Mouse (Mus musculus) thymus, adult 2 months (tissue): Measurements from ENCODE around the gene Evi2a. TPM values are rescaled to one million over a fixed set of nuclear protein-coding genes. Genes with fewer than 3 reads are reported as not detected.

Source experiments
- DNase-seq: peaks from one replicate; pipeline ENCODE4 v3.0.0; 2021
- H3K27ac ChIP-seq: fragments of 200-500 bp; 2 replicates; pipeline ENCODE4 v1.5.1; 2012; ENCODE audit warnings: low read length, control low read depth; ENCODE audit not compliant: control insufficient read depth, insufficient read depth
- H3K27me3 ChIP-seq: fragments of 200-500 bp; 2 replicates; pipeline ENCODE4 v1.6.1; 2012; ENCODE audit warnings: mild to moderate bottlenecking, low read length, moderate library complexity, mixed read lengths; ENCODE audit not compliant: control insufficient read depth, insufficient read depth
- H3K36me3 ChIP-seq: fragments of 200-500 bp; 2 replicates; pipeline ENCODE4 v1.6.1; 2012; ENCODE audit warnings: mild to moderate bottlenecking, low read length, moderate library complexity; ENCODE audit not compliant: control insufficient read depth, insufficient read depth
- H3K4me1 ChIP-seq: fragments of 200-500 bp; replicated peaks from 2 replicates; pipeline ENCODE4 v1.6.1; 2012; ENCODE audit warnings: low read length; ENCODE audit not compliant: control insufficient read depth, insufficient read depth
- H3K4me3 ChIP-seq: fragments of 200-500 bp; 2 replicates; pipeline ENCODE4 v1.5.1; 2012; ENCODE audit warnings: mild to moderate bottlenecking, low read length, control low read depth, moderate library complexity; ENCODE audit not compliant: control insufficient read depth, insufficient read depth
- CTCF ChIP-seq: fragments of 200-500 bp; IDR thresholded peaks from 2 replicates; pipeline ENCODE4 v1.5.1; 2012; ENCODE audit warnings: mild to moderate bottlenecking, control low read depth, low read length, moderate library complexity, borderline replicate concordance; ENCODE audit not compliant: control insufficient read depth, poor library complexity, insufficient read depth; ENCODE audit errors: extremely low read depth
- POLR2A ChIP-seq: fragments of 200-500 bp; IDR thresholded peaks from 2 replicates; pipeline ENCODE4 v1.6.1; 2012; ENCODE audit warnings: mild to moderate bottlenecking, low read length, control low read depth, moderate library complexity; ENCODE audit not compliant: control insufficient read depth, poor library complexity, insufficient read depth; ENCODE audit errors: extremely low read depth
- WGBS: fragments of 180-500 bp; shearing (Covaris S2); methylation state at CpG from one replicate; pipeline ENCODE4 v1.1.7; 2018; 5-methylcytosine and 5-hydroxymethylcytosine counted together
- polyA plus RNA-seq: library from polyadenylated mRNA; depleted of rRNA; stranded (reverse); fragments of >200 nt; gene quantifications from 2 replicates; pipeline ENCODE4 v1.2.3, GENCODE M21; 2012

Gene Evi2a
- polyA plus RNA-seq, 1 experiment, result 16.9 TPM

GRCm38 (mm10) chr11:79533311-79533710 is 2.9 kb upstream of the Evi2a start:
- no peak for DNase-seq
- no peak for TF ChIP-seq POLR2A
- TF ChIP-seq CTCF, result no peak
- 96% methylated on average over 6 of the region's 6 CpGs for WGBS
- no peak overlapping the region for H3K27ac ChIP-seq
- no peak overlapping the region for H3K4me3 ChIP-seq
- H3K27me3 ChIP-seq, result no peaks in the 10 kb centered on the region
- H3K4me1 ChIP-seq, result peaks cover 10% of the 10 kb centered on the region
- H3K36me3 ChIP-seq, result no peaks in the 10 kb centered on the region

DNA sequence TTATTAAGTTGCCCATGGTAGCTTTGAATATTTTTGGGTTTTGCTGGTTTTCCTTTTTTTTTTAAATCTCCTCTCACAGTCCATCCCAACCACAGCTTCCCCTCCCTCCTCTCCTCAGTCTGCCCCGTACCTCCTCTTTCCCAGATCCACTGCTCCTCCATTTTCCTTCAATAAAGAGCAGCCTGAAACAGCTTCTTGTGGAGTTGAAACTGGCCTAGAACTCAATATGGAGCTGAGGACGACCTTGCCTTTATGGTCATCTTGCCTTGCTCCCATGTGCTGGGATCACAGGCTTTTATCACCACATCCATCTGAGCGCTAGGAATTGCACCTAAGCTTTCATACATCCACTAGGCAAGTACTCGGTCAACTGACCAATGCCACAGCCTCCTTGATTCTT is 1.1 kb upstream of the Evi2a start:
- Histone ChIP-seq H3K4me1 (peaks cover 23% of the 10 kb centered on the region), H3K27me3 (no peaks in the 10 kb centered on the region)
- no peak for TF ChIP-seq CTCF
- no peak for TF ChIP-seq POLR2A

DNA sequence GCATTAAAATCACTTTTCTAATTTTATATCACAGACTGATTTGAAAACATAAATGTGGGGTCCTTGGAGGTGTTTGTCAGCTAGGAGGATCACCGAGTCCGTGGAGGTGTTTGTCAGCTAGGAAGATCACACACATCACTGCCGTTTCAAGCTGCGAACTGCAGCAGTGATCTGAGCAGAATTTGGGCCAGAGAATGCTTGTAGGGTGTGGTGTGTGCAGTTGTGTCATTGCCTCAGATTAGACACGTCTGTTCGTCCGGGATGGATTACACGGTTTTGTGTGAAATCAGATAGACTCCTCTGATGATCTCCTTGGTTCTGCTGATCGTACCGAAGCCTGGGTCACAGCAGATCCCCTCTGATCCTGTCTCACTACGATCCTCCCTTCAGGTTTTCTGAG is 365 bp upstream of the Evi2a start:
- H3K27me3 ChIP-seq, result no peaks in the 10 kb centered on the region
- 57% methylated on average over 11 of the region's 11 CpGs for WGBS
- no peak for DNase-seq
- peaks cover 23% of the 10 kb centered on the region for H3K4me1 ChIP-seq
- H3K27ac ChIP-seq, result no peak overlapping the region
- no peak overlapping the region for H3K4me3 ChIP-seq
- TF ChIP-seq CTCF (no peak), POLR2A (no peak)
- H3K36me3 ChIP-seq, result no peaks in the 10 kb centered on the region

More for the DNA sequence above, 1.1 kb upstream of the Evi2a start:
- no peak for DNase-seq
- Histone ChIP-seq H3K27ac (no peak overlapping the region), H3K36me3 (no peaks in the 10 kb centered on the region), H3K4me3 (no peak overlapping the region)
- 94% methylated on average over 4 of the region's 4 CpGs for WGBS

- Histone ChIP-seq H3K4me1 (peaks cover 25% of the 10 kb centered on the region), H3K27me3 (no peaks in the 10 kb centered on the region), H3K36me3 (no peaks in the 10 kb centered on the region), H3K4me3 (no peak overlapping the region), H3K27ac (no peak overlapping the region; the same call in 1 of the 2 replicates)
- no peak for DNase-seq
- WGBS, result 93% methylated on average over 2 of the region's 2 CpGs
- no peak for TF ChIP-seq POLR2A
- no peak for TF ChIP-seq CTCF
Measured at GRCm38 (mm10) chr11:79529736-79530135, 673 bp downstream of the Evi2a start.

DNA sequence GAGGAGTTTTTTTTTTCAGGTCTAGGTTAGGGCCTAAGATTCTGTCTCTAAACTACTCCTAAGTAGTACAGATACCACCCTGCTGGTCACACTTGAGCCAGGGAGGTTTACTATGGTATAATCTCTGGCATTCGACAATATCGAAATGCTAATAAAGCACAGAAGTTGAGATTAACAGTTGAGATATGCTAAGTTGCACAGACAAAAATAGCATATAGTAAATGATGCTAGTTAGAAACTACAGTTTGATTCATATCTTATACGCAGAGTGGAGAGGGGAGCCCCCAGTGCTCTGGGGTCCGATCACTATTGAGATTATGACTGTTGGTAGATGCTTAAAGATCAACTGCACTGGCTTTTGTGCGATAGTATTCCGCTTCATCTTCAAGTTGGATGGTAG is 1.2 kb downstream of the Evi2a start:
- no peak for DNase-seq
- 85% methylated on average over 6 of the region's 6 CpGs for WGBS
- H3K27me3 ChIP-seq, result no peaks in the 10 kb centered on the region
- H3K4me3 ChIP-seq, result no peak overlapping the region
- TF ChIP-seq CTCF (no peak), POLR2A (no peak)
- no peaks in the 10 kb centered on the region for H3K36me3 ChIP-seq
- no peak overlapping the region for H3K27ac ChIP-seq
- H3K4me1 ChIP-seq, result peaks cover 28% of the 10 kb centered on the region

DNA sequence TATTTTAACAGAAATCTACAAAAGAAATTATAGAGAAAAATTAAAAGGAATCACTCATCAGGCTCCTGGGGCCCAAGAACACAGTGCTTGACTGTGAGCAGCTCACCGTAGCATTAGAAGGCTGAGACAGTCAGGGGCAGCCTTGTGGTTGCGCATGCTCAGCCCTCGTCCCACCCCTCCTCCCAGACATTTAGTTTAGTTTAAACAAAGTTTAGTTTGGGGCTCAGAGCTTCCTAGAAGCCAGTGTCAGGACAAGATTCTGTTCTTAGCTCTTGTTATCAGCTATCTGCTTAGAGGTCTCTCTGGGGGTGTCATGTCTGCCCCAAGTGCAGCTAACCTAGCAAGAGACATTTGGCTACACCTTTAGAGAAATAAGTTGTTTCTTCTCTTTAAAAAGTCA is 1.8 kb downstream of the Evi2a start:
- WGBS, result 32% methylated on average over 3 of the region's 3 CpGs
- Histone ChIP-seq H3K36me3 (no peaks in the 10 kb centered on the region), H3K4me1 (peaks cover 30% of the 10 kb centered on the region), H3K4me3 (no peak overlapping the region), H3K27ac (peak overlapping the region; percentile 72; the same call in 1 of the 2 replicates), H3K27me3 (no peaks in the 10 kb centered on the region)
- TF ChIP-seq POLR2A (no peak), CTCF (no peak)
- DNase-seq, result no peak

- no peaks in the 10 kb centered on the region for H3K36me3 ChIP-seq
- DNase-seq, result no peak
- peak overlapping the region; percentile 77 for H3K27ac ChIP-seq
Measured at GRCm38 (mm10) chr11:79527739-79528384, 2.5 kb downstream of the Evi2a start.

More at GRCm38 (mm10) chr11:79527739-79528384, 2.5 kb downstream of the Evi2a start:
- no peak overlapping the region for H3K4me3 ChIP-seq
- peaks cover 30% of the 10 kb centered on the region for H3K4me1 ChIP-seq
- H3K27me3 ChIP-seq, result no peaks in the 10 kb centered on the region
- no peak for TF ChIP-seq POLR2A
- no peak for TF ChIP-seq CTCF
- 19% methylated on average over 5 of the region's 5 CpGs for WGBS
